Mouse (Mus musculus) left cerebral cortex, adult 8-10 months (tissue): Measurements from ENCODE around the gene Sytl4. TPM values are rescaled to one million over a fixed set of nuclear protein-coding genes. Genes with fewer than 3 reads are reported as not detected.

Experiments
- DNase-seq, 2 experiments: peaks; one replicate each; pipeline ENCODE4 v3.0.0; 2022; ENCODE audit warnings: low spot score in 2 of 2
- total RNA-seq, 4 experiments: library from RNA; stranded (reverse); gene quantifications; 2 replicates each; pipeline ENCODE4 v1.2.4; 2022

Gene Sytl4
- total RNA-seq = 1 to 10 TPM in 2 of 4 experiments, under 1 TPM in 2; 0.59 to 2.3 (median 1.2) TPM

GRCm38 (mm10) chrX:133981231-133982002 lies at the start of gene Sytl4:
Sytl4 (minus strand) TSS chrX:133981812.
- DNase-seq = no peak

GRCm38 (mm10) chrX:134020664-134021063 lies 39.1 kb upstream of the Sytl4 start:
- DNase-seq = no peak

GRCm38 (mm10) chrX:134019005-134019404 lies 37.4 kb upstream of the Sytl4 start:
- peak; percentile 15 to 23 for DNase-seq

- DNase-seq = no peak
These were observed 14.3 kb upstream of the Sytl4 start for GRCm38 (mm10) chrX:133995866-133996265.

DNA sequence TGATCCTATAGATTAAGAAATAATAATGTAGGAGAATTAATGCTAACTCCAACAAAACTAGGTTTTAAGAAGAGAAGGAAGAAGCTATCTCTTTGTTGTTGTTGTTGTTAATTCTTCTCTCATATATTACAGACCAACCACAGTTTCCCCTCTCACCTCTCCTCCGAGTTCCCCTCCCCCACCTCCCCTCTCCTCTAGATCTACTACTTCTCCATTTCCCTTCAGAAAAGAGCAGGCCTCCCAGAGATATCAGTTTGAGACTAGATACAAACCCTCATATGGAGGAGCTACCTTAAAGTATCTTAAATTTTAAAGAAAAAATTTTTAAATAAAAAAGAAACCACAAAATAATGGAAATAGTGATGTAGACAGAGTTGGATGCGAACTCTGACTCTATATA lies 17.0 kb downstream of the Sytl4 start:
- DNase-seq = no peak

- DNase-seq = no peak
These were observed 21.0 kb downstream of the Sytl4 start for GRCm38 (mm10) chrX:133960617-133961016.

DNA sequence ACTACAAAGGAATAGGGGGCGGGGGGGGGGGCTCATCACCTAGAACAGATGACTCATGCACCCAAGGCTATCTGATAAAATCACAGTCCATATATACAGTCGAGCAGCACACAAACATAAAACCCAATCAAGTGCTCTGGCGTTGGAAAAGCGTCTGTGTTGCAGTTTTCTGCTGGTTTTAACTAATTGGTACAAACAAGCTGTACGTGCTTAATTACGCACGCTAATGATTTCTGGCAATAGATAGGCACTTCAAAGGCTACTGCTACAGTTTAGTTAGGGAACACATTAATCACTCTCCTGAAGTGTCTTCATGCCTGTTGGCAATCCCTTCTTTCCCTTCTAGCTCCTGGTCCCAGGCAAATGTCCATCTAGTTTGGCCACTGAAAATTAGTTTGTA lies 27.0 kb downstream of the Sytl4 start:
- no peak for DNase-seq

- peak in 1 of 2 experiments; percentile 19 for DNase-seq
These were observed 34.2 kb downstream of the Sytl4 start for GRCm38 (mm10) chrX:133947427-133947826.

GRCm38 (mm10) chrX:133939561-133939960 lies 42.1 kb downstream of the Sytl4 start:
- no peak for DNase-seq

- no peak for DNase-seq
These were observed 44.9 kb downstream of the Sytl4 start for GRCm38 (mm10) chrX:133936605-133937225.

- DNase-seq = peak in 1 of 2 experiments; percentile 11
These were observed 50.2 kb downstream of the Sytl4 start for GRCm38 (mm10) chrX:133931302-133932013.

DNA sequence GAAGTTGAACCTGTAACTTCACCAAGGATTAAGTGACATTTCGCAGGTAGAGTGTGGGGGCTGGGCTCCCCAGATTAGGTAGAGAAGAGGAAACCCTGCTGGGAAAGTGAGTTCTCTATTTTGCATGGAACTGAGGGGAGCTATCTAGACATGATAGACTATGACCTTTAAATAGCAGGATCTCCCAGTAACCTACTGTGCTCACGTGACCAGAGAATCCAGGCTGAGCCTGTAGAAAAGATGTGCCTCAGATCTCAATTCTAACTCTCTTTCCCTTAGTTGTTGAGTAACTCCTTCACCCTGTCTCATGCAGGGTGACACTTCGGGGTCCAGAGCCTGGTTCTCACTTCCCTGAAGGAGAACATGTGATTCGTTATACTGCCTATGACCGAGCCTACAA lies 54.9 kb downstream of the Sytl4 start:
- no peak for DNase-seq

- DNase-seq = no peak
These were observed 60.4 kb downstream of the Sytl4 start for GRCm38 (mm10) chrX:133921187-133921586.

GRCm38 (mm10) chrX:133914219-133914618 lies 67.4 kb downstream of the Sytl4 start:
- no peak for DNase-seq

- DNase-seq = no peak
These were observed 68.6 kb downstream of the Sytl4 start for GRCm38 (mm10) chrX:133913006-133913405.

GRCm38 (mm10) chrX:133911397-133912103 lies 70.1 kb downstream of the Sytl4 start:
- DNase-seq = no peak

DNA sequence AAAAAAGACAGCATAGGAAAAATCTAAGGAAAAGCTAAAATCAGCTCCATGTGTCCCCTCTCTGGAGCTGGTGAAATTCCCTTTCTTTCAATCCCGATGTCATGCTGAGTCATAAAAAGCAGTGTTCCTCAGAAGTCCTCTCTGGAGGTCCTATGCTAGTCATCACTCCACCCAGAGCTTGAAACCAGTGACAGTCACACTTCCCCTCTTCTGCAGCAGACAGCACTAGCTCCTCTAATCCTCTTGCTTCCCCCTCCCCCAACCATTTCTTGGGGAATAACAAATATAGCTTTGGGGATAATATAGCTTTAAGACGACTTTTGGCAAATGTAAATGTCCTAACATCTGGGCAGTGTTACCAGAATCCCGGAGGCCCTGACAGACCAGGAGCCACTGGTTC lies 73.4 kb downstream of the Sytl4 start, which contains the start of gene Srpx2:
Gene Srpx2 (plus strand): TSS at position 166 of the 400 bp plus-strand sequence.
- DNase-seq = no peak

DNA sequence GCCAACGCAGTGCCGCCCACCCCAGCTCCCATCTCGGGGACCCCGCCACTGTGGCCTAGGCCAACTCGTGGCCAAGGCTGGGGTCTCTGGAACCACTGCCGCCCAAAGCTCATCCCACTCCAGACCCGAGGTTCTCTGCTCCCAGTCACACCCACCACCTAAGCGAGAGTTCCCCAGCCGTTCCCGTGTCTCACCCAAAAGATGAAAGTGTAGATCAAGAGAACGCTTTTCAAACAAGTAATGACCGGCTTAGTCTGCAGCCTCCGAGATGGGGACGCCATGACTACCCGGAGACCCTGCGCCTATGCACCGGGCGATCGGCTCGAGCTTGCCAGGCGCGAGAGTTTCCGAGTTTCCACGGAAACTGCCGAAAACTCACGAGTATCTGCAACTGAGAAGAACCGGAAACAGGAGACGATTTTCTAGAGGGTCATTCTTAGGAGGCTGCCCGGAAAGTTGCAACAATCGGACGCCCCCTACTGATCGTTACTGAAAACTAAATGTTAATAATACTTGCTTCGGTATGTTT lies 83.5 kb downstream of the Sytl4 start, which contains the start of gene Tspan6:
Gene Tspan6 (minus strand): TSS at position 416 of the 529 bp plus-strand sequence.
- DNase-seq = peak; percentile 61 to 62

GRCm38 (mm10) chrX:133888111-133888510 lies 93.5 kb downstream of the Sytl4 start:
- peak in 1 of 2 experiments; percentile 24 for DNase-seq

DNA sequence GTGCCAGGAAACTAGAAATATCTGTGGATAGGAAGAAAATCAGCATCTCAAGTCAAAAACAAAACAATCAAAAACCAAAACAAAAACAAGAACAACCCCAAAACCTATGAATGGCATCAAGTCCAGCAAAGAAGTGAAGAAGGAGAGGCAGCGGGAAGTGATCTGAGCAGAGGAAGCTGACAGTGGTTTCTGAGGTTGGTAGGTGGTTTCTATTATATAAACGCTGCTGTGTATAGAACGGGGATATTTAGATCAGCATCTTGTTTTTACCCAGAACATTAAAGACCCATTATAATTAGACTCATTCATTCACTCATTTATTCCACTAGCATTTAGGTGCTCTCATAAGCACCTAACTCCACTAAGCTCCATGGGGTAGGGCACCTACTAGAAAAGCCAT lies 94.3 kb downstream of the Sytl4 start:
- DNase-seq = no peak
